Mouse (Mus musculus): ENCODE data around the gene Rpap2. TPM values are rescaled to one million over a fixed set of nuclear protein-coding genes. Genes with fewer than 3 reads are reported as not detected.

The Rpap2 gene
- polyA plus RNA-seq, 1 experiment from 2014 or later: 21.0 TPM

GRCm38 (mm10) chr5:107687592-107688498 lies 90.7 kb downstream of the Rpap2 start:
- H3K9me3 ChIP-seq: no peaks in the 10 kb centered on the region
- H3K4me2 ChIP-seq (replicated peaks): peak overlapping the region; percentile 54
- peak overlapping the region; percentile 34; the same call in 1 of the 2 replicates for H3K9ac ChIP-seq
- peak overlapping the region; percentile 38 for H3K27ac ChIP-seq
- ATAC-seq (ENCODE audit: insufficient number of reproducible peaks, insufficient read depth, low FRiP score, low TSS enrichment): peak; percentile 89
- H3K4me3 ChIP-seq: peak overlapping the region; percentile 38
- no peaks in the 10 kb centered on the region for H3K36me3 ChIP-seq
- H3K27me3 ChIP-seq: no peaks in the 10 kb centered on the region; the same call in 1 of the 2 replicates
- WGBS: 15% methylated on average over 45 of the region's 46 CpGs
- peaks cover 5% of the 10 kb centered on the region; the same call in 1 of the 2 replicates for H3K4me1 ChIP-seq

- Histone ChIP-seq H3K4me1 (peaks cover 5% of the 10 kb centered on the region; the same call in 1 of the 2 replicates), H3K27me3 (no peaks in the 10 kb centered on the region; the same call in 1 of the 2 replicates), H3K36me3 (no peaks in the 10 kb centered on the region), H3K27ac (peak overlapping the region; percentile 38; the same call in 1 of the 2 replicates), H3K9me3 (no peaks in the 10 kb centered on the region), H3K4me3 (peak overlapping the region; percentile 38), H3K9ac (peak overlapping the region; percentile 34; the same call in 1 of the 2 replicates), H3K4me2 (replicated peaks) (peak overlapping the region; percentile 54)
- WGBS: 25% methylated on average over 9 of the region's 9 CpGs
- peak; percentile 42 for ATAC-seq (ENCODE audit: insufficient number of reproducible peaks, insufficient read depth, low FRiP score, low TSS enrichment)
These were observed 91.3 kb downstream of the Rpap2 start for GRCm38 (mm10) chr5:107688499-107688866.

- H3K4me2 ChIP-seq (replicated peaks): no peak overlapping the region
- H3K9me3 ChIP-seq: no peaks in the 10 kb centered on the region
- no peak overlapping the region for H3K27ac ChIP-seq
- H3K27me3 ChIP-seq: no peaks in the 10 kb centered on the region
- no peak overlapping the region for H3K4me3 ChIP-seq
- no peaks in the 10 kb centered on the region for H3K36me3 ChIP-seq
- no peak overlapping the region for H3K9ac ChIP-seq
- no peak for ATAC-seq (ENCODE audit: insufficient number of reproducible peaks, insufficient read depth, low FRiP score, low TSS enrichment)
- no peaks in the 10 kb centered on the region for H3K4me1 ChIP-seq
- 72% methylated on average over 3 of the region's 3 CpGs for WGBS
These were observed 97.8 kb downstream of the Rpap2 start for GRCm38 (mm10) chr5:107695019-107695418.

- WGBS: 86% methylated on average over 8 of the region's 8 CpGs
- ATAC-seq (ENCODE audit: insufficient number of reproducible peaks, insufficient read depth, low FRiP score, low TSS enrichment): no peak
- H3K9ac ChIP-seq: no peak overlapping the region
These were observed 101.7 kb downstream of the Rpap2 start for GRCm38 (mm10) chr5:107698888-107699287.

DNA sequence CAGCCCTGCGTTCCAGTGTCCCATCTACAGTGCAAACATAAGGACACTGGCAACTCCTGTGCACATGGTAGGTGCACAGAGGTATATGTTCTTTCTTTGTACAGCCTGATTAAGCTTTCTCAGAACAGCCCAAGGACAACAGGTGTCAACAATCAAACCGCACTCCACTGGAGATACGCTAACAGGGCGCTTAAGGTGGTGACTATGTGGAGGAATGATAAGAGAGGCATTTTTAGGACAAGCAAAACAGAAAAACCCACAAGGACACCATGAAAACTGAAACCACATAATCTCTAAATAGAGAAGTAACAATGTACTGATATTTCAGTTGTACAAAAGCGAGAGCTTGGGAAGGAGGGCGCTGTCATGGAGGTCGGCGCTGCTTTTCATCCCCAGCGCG lies 103.7 kb downstream of the Rpap2 start:
- ATAC-seq (ENCODE audit: insufficient number of reproducible peaks, insufficient read depth, low FRiP score, low TSS enrichment): no peak
- 91% methylated on average over 10 of the region's 10 CpGs for WGBS

More at GRCm38 (mm10) chr5:107698888-107699287, 101.7 kb downstream of the Rpap2 start:
- no peaks in the 10 kb centered on the region for H3K36me3 ChIP-seq
- H3K4me3 ChIP-seq: no peak overlapping the region
- no peaks in the 10 kb centered on the region for H3K27me3 ChIP-seq
- H3K4me1 ChIP-seq: no peaks in the 10 kb centered on the region
- H3K4me2 ChIP-seq (replicated peaks): no peak overlapping the region
- no peaks in the 10 kb centered on the region for H3K9me3 ChIP-seq
- no peak overlapping the region for H3K27ac ChIP-seq

GRCm38 (mm10) chr5:107701658-107702057 lies 104.5 kb downstream of the Rpap2 start:
- H3K27ac ChIP-seq: no peak overlapping the region
- no peaks in the 10 kb centered on the region for H3K9me3 ChIP-seq
- H3K4me3 ChIP-seq: no peak overlapping the region
- no peaks in the 10 kb centered on the region for H3K4me1 ChIP-seq
- no peak for ATAC-seq (ENCODE audit: insufficient number of reproducible peaks, insufficient read depth, low FRiP score, low TSS enrichment)
- no peak overlapping the region for H3K4me2 ChIP-seq (replicated peaks)
- H3K36me3 ChIP-seq: no peaks in the 10 kb centered on the region
- 84% methylated on average over 9 of the region's 9 CpGs for WGBS
- no peaks in the 10 kb centered on the region for H3K27me3 ChIP-seq
- H3K9ac ChIP-seq: no peak overlapping the region

More for the DNA sequence above, 103.7 kb downstream of the Rpap2 start:
- no peaks in the 10 kb centered on the region for H3K36me3 ChIP-seq
- no peak overlapping the region for H3K4me2 ChIP-seq (replicated peaks)
- no peak overlapping the region for H3K9ac ChIP-seq
- H3K4me1 ChIP-seq: no peaks in the 10 kb centered on the region
- H3K4me3 ChIP-seq: no peak overlapping the region
- no peaks in the 10 kb centered on the region for H3K27me3 ChIP-seq
- no peak overlapping the region for H3K27ac ChIP-seq
- H3K9me3 ChIP-seq: no peaks in the 10 kb centered on the region

DNA sequence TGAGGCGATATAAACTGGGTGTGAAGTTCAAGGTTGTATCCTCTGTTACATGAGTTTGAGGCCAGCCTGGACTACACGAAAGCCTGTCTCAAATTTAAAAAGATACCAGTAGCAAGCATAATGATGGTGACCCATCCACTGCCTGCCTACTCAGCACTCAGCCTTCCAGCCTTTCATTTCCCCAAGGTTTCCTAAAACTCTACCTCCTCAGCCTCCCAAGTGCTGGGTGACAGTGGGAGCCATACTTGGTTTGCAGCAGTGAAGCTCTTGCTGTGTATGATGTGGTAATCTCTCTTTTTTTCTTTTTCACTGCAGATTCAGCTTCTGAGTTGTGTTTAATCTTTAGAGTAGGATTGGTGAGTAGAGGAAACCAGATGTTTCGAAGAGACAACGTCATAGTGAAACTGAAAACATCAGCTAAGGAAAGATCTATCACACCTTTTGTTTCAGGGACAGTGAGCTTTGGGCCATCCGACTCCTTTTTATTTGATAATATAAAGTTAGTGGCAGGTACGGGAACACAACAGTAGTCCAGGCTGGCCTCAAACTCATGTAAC lies 106.1 kb downstream of the Rpap2 start:
- no peak overlapping the region for H3K9ac ChIP-seq
- no peak overlapping the region for H3K4me3 ChIP-seq
- H3K9me3 ChIP-seq: no peaks in the 10 kb centered on the region
- WGBS: 85% methylated on average over 6 of the region's 6 CpGs
- no peak for ATAC-seq (ENCODE audit: insufficient number of reproducible peaks, insufficient read depth, low FRiP score, low TSS enrichment)
- no peaks in the 10 kb centered on the region for H3K36me3 ChIP-seq
- no peaks in the 10 kb centered on the region for H3K4me1 ChIP-seq
- no peak overlapping the region for H3K4me2 ChIP-seq (replicated peaks)
- no peak overlapping the region for H3K27ac ChIP-seq
- H3K27me3 ChIP-seq: no peaks in the 10 kb centered on the region

DNA sequence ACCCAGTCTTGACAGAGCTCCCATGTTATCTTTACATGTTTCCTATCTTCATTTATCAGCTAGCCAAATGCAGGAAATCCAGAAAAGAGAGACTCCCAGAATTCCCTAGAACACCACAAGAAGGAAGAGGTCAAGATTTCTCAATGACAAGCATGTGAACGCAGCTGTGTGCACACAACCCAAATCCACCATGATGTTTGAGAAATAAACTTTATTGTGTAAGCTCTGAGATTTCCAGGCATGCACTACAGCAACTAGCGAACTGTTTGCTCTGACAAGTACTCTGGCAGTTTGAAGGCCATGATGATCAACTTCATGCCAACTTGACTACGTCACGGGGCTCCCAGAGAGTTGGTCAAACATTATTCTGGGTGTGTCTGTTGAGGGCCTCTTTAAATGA lies 108.6 kb downstream of the Rpap2 start:
- H3K4me2 ChIP-seq (replicated peaks): no peak overlapping the region
- no peak overlapping the region for H3K9ac ChIP-seq
- no peak overlapping the region for H3K27ac ChIP-seq
- H3K36me3 ChIP-seq: no peaks in the 10 kb centered on the region
- H3K4me1 ChIP-seq: no peaks in the 10 kb centered on the region
- H3K9me3 ChIP-seq: no peaks in the 10 kb centered on the region
- no peaks in the 10 kb centered on the region for H3K27me3 ChIP-seq
- WGBS: 90% methylated on average over 4 of the region's 4 CpGs
- no peak for ATAC-seq (ENCODE audit: insufficient number of reproducible peaks, insufficient read depth, low FRiP score, low TSS enrichment)
- H3K4me3 ChIP-seq: no peak overlapping the region

DNA sequence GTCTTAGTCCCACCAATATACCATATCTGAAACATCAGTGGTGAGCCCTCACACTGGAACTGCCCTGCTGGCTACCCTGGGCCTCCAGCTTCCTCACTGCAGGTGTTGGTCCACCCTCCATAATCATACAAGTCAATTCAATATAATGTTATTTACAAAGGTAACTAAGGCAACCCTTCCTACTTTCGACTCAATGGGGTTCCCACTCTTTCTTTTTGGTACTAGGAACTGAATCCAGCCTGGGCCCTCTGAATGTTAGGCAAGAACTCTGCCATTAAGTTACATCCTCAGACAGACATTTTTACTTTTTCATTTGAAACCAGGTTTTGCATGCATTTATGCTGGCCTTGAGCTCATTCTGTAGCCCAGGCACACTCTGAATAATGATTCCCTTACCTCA lies 109.1 kb downstream of the Rpap2 start:
- no peaks in the 10 kb centered on the region for H3K4me1 ChIP-seq
- H3K4me3 ChIP-seq: no peak overlapping the region
- H3K27me3 ChIP-seq: 0 out of 2 replicates have a peak, but pooled peaks cover 2% of the 10 kb centered on the region
- no peaks in the 10 kb centered on the region for H3K9me3 ChIP-seq
- no peak for ATAC-seq (ENCODE audit: insufficient number of reproducible peaks, insufficient read depth, low FRiP score, low TSS enrichment)
- H3K27ac ChIP-seq: no peak overlapping the region
- no peak overlapping the region for H3K4me2 ChIP-seq (replicated peaks)
- 76% methylated on average over 1 of the region's 1 CpGs for WGBS
- H3K36me3 ChIP-seq: no peaks in the 10 kb centered on the region
- no peak overlapping the region for H3K9ac ChIP-seq

GRCm38 (mm10) chr5:107708124-107708797 lies 111.1 kb downstream of the Rpap2 start:
- no peak overlapping the region for H3K9ac ChIP-seq
- H3K4me2 ChIP-seq (replicated peaks): no peak overlapping the region
- 0 out of 2 replicates have a peak, but pooled peaks cover 10% of the 10 kb centered on the region for H3K27me3 ChIP-seq
- WGBS: 88% methylated on average over 8 of the region's 8 CpGs
- H3K27ac ChIP-seq: no peak overlapping the region
- no peaks in the 10 kb centered on the region for H3K4me1 ChIP-seq
- H3K36me3 ChIP-seq: no peaks in the 10 kb centered on the region
- ATAC-seq (ENCODE audit: insufficient number of reproducible peaks, insufficient read depth, low FRiP score, low TSS enrichment): no peak
- no peaks in the 10 kb centered on the region for H3K9me3 ChIP-seq
- no peak overlapping the region for H3K4me3 ChIP-seq

Data from embryonic facial prominence, embryonic 12.5 days (tissue).